19 mouse cellular contexts compared by ENCODE assay signal in the genomic region with DNA sequence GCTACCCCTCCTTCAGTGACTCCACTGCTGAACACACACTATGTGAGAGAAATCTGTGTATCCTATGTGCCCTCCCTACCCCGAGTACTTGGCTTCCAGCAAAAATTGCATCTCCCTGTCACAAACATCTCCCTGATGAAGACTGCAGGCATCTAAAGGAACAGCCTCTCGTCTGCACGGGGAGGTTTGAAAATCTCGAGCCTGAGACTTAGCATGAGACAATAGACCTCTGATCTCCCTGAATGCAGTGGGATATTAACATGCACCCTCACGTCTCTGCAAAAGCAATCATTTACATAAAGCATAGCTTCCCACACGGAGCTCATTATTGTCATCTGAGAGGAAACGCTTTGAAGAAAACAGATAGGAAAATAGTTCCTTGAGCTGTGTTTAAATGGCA. TPM values are rescaled to one million over a fixed set of nuclear protein-coding genes. Genes with fewer than 3 reads are reported as not detected.
DNase-seq lines count a peak whose midpoint lies in the region; ATAC-seq and TF ChIP-seq lines count a peak whose summit lies in the region.
"Had no signal": no experiment of that assay in that cellular context is flagged by ENCODE, and none has a peak within 500 bp of the region (broad histone marks: within the 10 kb centered on the region; RNA-seq: fewer than 3 reads in every experiment).

No protein-coding gene starts in this region.

- no peaks in the 10 kb centered on the region for H3K27me3 ChIP-seq in forebrain, embryonic 13.5 days
- no peaks in the 10 kb centered on the region for H3K27me3 ChIP-seq in hindbrain, embryonic 14.5 days (ENCODE audit: control insufficient read depth, insufficient read depth, low read length)
- H3K27me3 ChIP-seq in midbrain, postnatal 0 days (ENCODE audit: insufficient read depth, low read length): no peaks in the 10 kb centered on the region
- H3K27me3 ChIP-seq: liver, embryonic 15.5 days had no signal

- peak overlapping the region; percentile 72 for H3K27ac ChIP-seq in forebrain, embryonic 13.5 days
- peak overlapping the region; percentile 80 for H3K27ac ChIP-seq in hindbrain, embryonic 14.5 days
- peak overlapping the region; percentile 52 for H3K27ac ChIP-seq in midbrain, postnatal 0 days (ENCODE audit: low read depth, low read length)
- H3K27ac ChIP-seq: limb, embryonic 10.5 days; liver, embryonic 15.5 days; macrophage; stomach, postnatal 0 days had no signal

- peak; percentile 50 for ATAC-seq in frontal cortex, adult (ENCODE audit: low TSS enrichment)
- peak; percentile 85 for ATAC-seq in forebrain, embryonic 13.5 days
- peak; percentile 76 for ATAC-seq in hindbrain, embryonic 14.5 days (ENCODE audit: low FRiP score)
- peak; percentile 73 for ATAC-seq in midbrain, postnatal 0 days (ENCODE audit: low FRiP score)
- no peak for ATAC-seq in megakaryocyte progenitor cell, adult 5-6 weeks (replicated peaks; ENCODE audit: poor library complexity)
- ATAC-seq: intestine, postnatal 0 days had no signal

- no peak for DNase-seq in frontal cortex, postnatal 25 days (ENCODE audit: low spot score in 2 of 2)
- DNase-seq in hindbrain, embryonic 14.5 days (ENCODE audit: low spot score): peak; percentile 59
- peak; percentile 71 for DNase-seq in midbrain, postnatal 0 days (ENCODE audit: low spot score)
- DNase-seq in heart, postnatal 4 days: no peak
- no peak for DNase-seq in T-cell, adult 2 months (ENCODE audit: low spot score)
- DNase-seq: cerebellum, adult 9-11 months; gastrocnemius, postnatal 10 days had no signal

- peaks cover 28% of the 10 kb centered on the region for H3K4me1 ChIP-seq in forebrain, embryonic 13.5 days
- peaks cover 26% of the 10 kb centered on the region for H3K4me1 ChIP-seq in hindbrain, embryonic 14.5 days (replicated peaks; ENCODE audit: control insufficient read depth, insufficient read depth, low read length)
- H3K4me1 ChIP-seq in midbrain, postnatal 0 days (ENCODE audit: insufficient read depth, low read length): peaks cover 9% of the 10 kb centered on the region
- H3K4me1 ChIP-seq: limb, embryonic 10.5 days; liver, embryonic 15.5 days had no signal

- H3K9ac ChIP-seq in forebrain, embryonic 13.5 days: peak overlapping the region; percentile 9; the same call in 1 of the 2 replicates
- no peak overlapping the region for H3K9ac ChIP-seq in hindbrain, embryonic 14.5 days
- no peak overlapping the region for H3K9ac ChIP-seq in midbrain, postnatal 0 days (replicated peaks; ENCODE audit: low read length, poor library complexity, severe bottlenecking)
- H3K9ac ChIP-seq: liver, embryonic 15.5 days had no signal

- no peaks in the 10 kb centered on the region for H3K9me3 ChIP-seq in forebrain, embryonic 13.5 days (replicated peaks)
- H3K9me3 ChIP-seq in hindbrain, embryonic 14.5 days (ENCODE audit: control insufficient read depth, low read length): no peaks in the 10 kb centered on the region
- no peaks in the 10 kb centered on the region for H3K9me3 ChIP-seq in midbrain, postnatal 0 days (ENCODE audit: low read length)
- H3K9me3 ChIP-seq: limb, embryonic 10.5 days; liver, embryonic 15.5 days had no signal

- 2% methylated on average over 7 of the region's 7 CpGs for WGBS in forebrain, embryonic 13.5 days
- 5% methylated on average over 7 of the region's 7 CpGs for WGBS in hindbrain, embryonic 14.5 days
- 9% methylated on average over 7 of the region's 7 CpGs for WGBS in midbrain, postnatal 0 days

- peak overlapping the region; percentile 42 for H3K4me2 ChIP-seq in forebrain, embryonic 13.5 days
- peak overlapping the region; percentile 22 for H3K4me2 ChIP-seq in hindbrain, embryonic 14.5 days (replicated peaks)
- no peak overlapping the region for H3K4me2 ChIP-seq in midbrain, postnatal 0 days (ENCODE audit: low read depth, low read length, poor library complexity, severe bottlenecking)
- H3K4me2 ChIP-seq: liver, embryonic 15.5 days had no signal

- no peak for TF ChIP-seq CTCF in midbrain, postnatal 0 days (IDR thresholded peaks at IDR 0.05)

- H3K36me3 ChIP-seq in forebrain, embryonic 13.5 days (ENCODE audit: poor library complexity, severe bottlenecking): no peaks in the 10 kb centered on the region
- no peaks in the 10 kb centered on the region for H3K36me3 ChIP-seq in hindbrain, embryonic 14.5 days (replicated peaks; ENCODE audit: control insufficient read depth, insufficient read depth)
- no peaks in the 10 kb centered on the region for H3K36me3 ChIP-seq in midbrain, postnatal 0 days (ENCODE audit: insufficient read depth, low read length)
- H3K36me3 ChIP-seq: limb, embryonic 10.5 days; liver, embryonic 15.5 days had no signal

- no peak overlapping the region for H3K4me3 ChIP-seq in forebrain, embryonic 13.5 days
- no peak overlapping the region for H3K4me3 ChIP-seq in hindbrain, embryonic 14.5 days (replicated peaks; ENCODE audit: low read length)
- H3K4me3 ChIP-seq in midbrain, postnatal 0 days (ENCODE audit: low read depth, low read length): no peak overlapping the region
- H3K4me3 ChIP-seq: limb, embryonic 10.5 days; liver, embryonic 15.5 days had no signal

RNA-seq across cellular contexts. Expression of a gene that starts 22.4 kb away (rescaled TPM):
- not detected in 2 replicates for polyA plus RNA-seq in forebrain, embryonic 13.5 days (2015; fragmentation: Nextera tagmentation; extraction: Ambion mirVana)
- not detected in 2 replicates for polyA plus RNA-seq in hindbrain, embryonic 14.5 days (2014; fragmentation: Nextera tagmentation; extraction: Ambion mirVana)
- 0.71 TPM in 1 of 2 replicates, not detected in the other for total RNA-seq in midbrain, postnatal 0 days (2014; rRNA removed)
- polyA plus RNA-seq in midbrain, postnatal 0 days (2015; fragmentation: Nextera tagmentation; extraction: Ambion mirVana): 0.29 TPM in 1 of 2 replicates, not detected in the other
- not detected for total RNA-seq in heart, postnatal 4 days (2021)
- total RNA-seq in megakaryocyte progenitor cell, adult 5-6 weeks (2015): not detected in 2 replicates
- total RNA-seq in megakaryocyte progenitor cell, adult 5-6 weeks (2017): not detected in 2 replicates
- total RNA-seq: ES-E14; neutrophil, adult 5-6 weeks had no signal
- polyA plus RNA-seq: heart, embryonic 14.5 days; intestine, postnatal 0 days; limb, embryonic 10.5 days; liver, embryonic 15.5 days; macrophage; small intestine, adult 2 months; stomach, postnatal 0 days had no signal

RNA-seq across cellular contexts. Expression of a gene that starts 40.4 kb away (rescaled TPM):
- not detected in 2 replicates for polyA plus RNA-seq in forebrain, embryonic 13.5 days (2015; fragmentation: Nextera tagmentation; extraction: Ambion mirVana)
- polyA plus RNA-seq in hindbrain, embryonic 14.5 days (2014; fragmentation: Nextera tagmentation; extraction: Ambion mirVana): not detected in 2 replicates
- not detected in 2 replicates for total RNA-seq in midbrain, postnatal 0 days (2014; rRNA removed)
- polyA plus RNA-seq in midbrain, postnatal 0 days (2015; fragmentation: Nextera tagmentation; extraction: Ambion mirVana): not detected in 2 replicates
- not detected for total RNA-seq in heart, postnatal 4 days (2021)
- not detected in 2 replicates for total RNA-seq in megakaryocyte progenitor cell, adult 5-6 weeks (2015)
- total RNA-seq in megakaryocyte progenitor cell, adult 5-6 weeks (2017): not detected in 2 replicates
- total RNA-seq: ES-E14; gastrocnemius, postnatal 10 days; neutrophil, adult 5-6 weeks had no signal
- polyA plus RNA-seq: heart, embryonic 14.5 days; intestine, postnatal 0 days; limb, embryonic 10.5 days; liver, embryonic 15.5 days; macrophage; small intestine, adult 2 months; stomach, postnatal 0 days had no signal

RNA-seq across cellular contexts. Expression of a gene that starts 42.8 kb away (rescaled TPM):
- polyA plus RNA-seq in forebrain, embryonic 13.5 days (2015; fragmentation: Nextera tagmentation; extraction: Ambion mirVana): not detected in 2 replicates
- polyA plus RNA-seq in hindbrain, embryonic 14.5 days (2014; fragmentation: Nextera tagmentation; extraction: Ambion mirVana): not detected in 2 replicates
- not detected in 2 replicates for total RNA-seq in midbrain, postnatal 0 days (2014; rRNA removed)
- not detected in 2 replicates for polyA plus RNA-seq in midbrain, postnatal 0 days (2015; fragmentation: Nextera tagmentation; extraction: Ambion mirVana)
- not detected for total RNA-seq in heart, postnatal 4 days (2021)
- not detected in 2 replicates for total RNA-seq in megakaryocyte progenitor cell, adult 5-6 weeks (2015)
- not detected in 2 replicates for total RNA-seq in megakaryocyte progenitor cell, adult 5-6 weeks (2017)
- total RNA-seq: ES-E14; neutrophil, adult 5-6 weeks had no signal
- polyA plus RNA-seq: heart, embryonic 14.5 days; intestine, postnatal 0 days; limb, embryonic 10.5 days; liver, embryonic 15.5 days; macrophage; small intestine, adult 2 months; stomach, postnatal 0 days had no signal

Comparison
In these comparisons a context has a peak if more than half of its experiments do, and no peak if none do; other contexts are left out.
1. DNase-seq: peak in hindbrain, embryonic 14.5 days (single experiment) and midbrain, postnatal 0 days (single experiment); none in frontal cortex, postnatal 25 days (0 of 2), heart, postnatal 4 days (single experiment) and T-cell, adult 2 months (single experiment).
2. Peak in every context shown above with its lines, with median percentiles within 50 percentile points of each other: H3K27ac ChIP-seq.